Mouse (Mus musculus): ENCODE measurements around the gene Krt8.

- TF ChIP-seq TAL1 (IDR thresholded peaks at IDR 0.05; ENCODE audit: low read length) (no peak), GATA1 (IDR thresholded peaks at IDR 0.05; ENCODE audit: low read length) (no peak)
Observed at GRCm38 (mm10) chr15:101990946-101991345, 13.3 kb downstream of the Krt8 start.
